Mouse (Mus musculus) CH12.LX (cell line): Measurements from ENCODE around the gene Ccdc142.

ENCODE experiments used
- CTCF ChIP-seq, 2 experiments: IDR thresholded peaks in 1 of 2; conservative IDR thresholded peaks in 1 of 2; 2 replicates each; pipeline ENCODE4 v1.5.1; 2011 to 2012; ENCODE audit warnings: low read depth in 2 of 2, low read length in 2 of 2, improper control_type of control experiment in 1 of 2, inconsistent platforms in 1 of 2, mild to moderate bottlenecking in 1 of 2, moderate library complexity in 1 of 2
- ETS1 ChIP-seq: conservative IDR thresholded peaks from 2 replicates; pipeline ENCODE4 v1.6.1; 2012; ENCODE audit warnings: low read depth, mild to moderate bottlenecking, inconsistent platforms, low read length, improper control_type of control experiment, moderate library complexity
- NRF1 ChIP-seq: IDR thresholded peaks from 2 replicates; pipeline ENCODE4 v1.6.1; 2014; ENCODE audit warnings: low read depth, mild to moderate bottlenecking, inconsistent platforms, low read length, improper control_type of control experiment, moderate library complexity
- TCF12 ChIP-seq: IDR thresholded peaks from 2 replicates; pipeline ENCODE4 v1.6.1; 2014; ENCODE audit warnings: low read depth, mild to moderate bottlenecking, inconsistent platforms, low read length, improper control_type of control experiment

DNA sequence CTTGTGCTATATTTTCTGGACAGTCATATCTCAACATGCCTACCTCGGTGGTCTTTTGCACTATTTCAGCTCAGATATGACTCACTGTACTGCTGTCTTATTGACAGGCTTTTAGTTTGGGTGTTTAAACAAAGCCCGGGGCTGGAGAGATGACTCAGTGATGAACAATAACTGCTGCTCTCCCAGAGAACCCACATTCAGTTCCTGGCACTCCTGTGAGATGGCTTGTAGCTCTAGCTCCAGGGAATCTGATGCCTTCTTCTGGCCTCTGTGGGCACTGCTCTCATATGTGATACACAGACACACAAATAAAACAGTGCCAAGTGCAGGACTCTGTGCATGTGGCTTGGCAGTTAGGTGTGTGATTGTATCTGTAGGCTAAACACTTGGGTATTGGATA lies 43.8 kb downstream of the Ccdc142 start:
- TF ChIP-seq CTCF (conservative IDR thresholded peaks at IDR 0.05 in 1 of 2, IDR thresholded peaks at IDR 0.05 in 1 of 2; ENCODE audit: low read depth in 2 of 2, low read length in 2 of 2), result no peak
- no peak for TF ChIP-seq TCF12
- no peak for TF ChIP-seq ETS1
- TF ChIP-seq NRF1, result no peak
